Mouse (Mus musculus) left cerebral cortex, postnatal 10 days (tissue): Measurements from ENCODE around the gene Cyp2r1. TPM values are rescaled to one million over a fixed set of nuclear protein-coding genes. Genes with fewer than 3 reads are reported as not detected.
"Not testable (repeated sequence)": the region's sequence is repeated elsewhere in the genome, so short reads cannot be mapped to it uniquely, and the experiment has no call there.

Experiments
- DNase-seq, 2 experiments: peaks; one replicate each; pipeline ENCODE4 v3.0.0; 2021 to 2022; ENCODE audit warnings: low spot score in 2 of 2, mixed read lengths in 1 of 2; ENCODE audit errors: extremely low spot score in 1 of 2
- intact Hi-C: fragments of 180-260 bp; cut with DNase I; formaldehyde crosslinking; loops from one replicate; pipeline ENCODE4 v1.15.1; 2025
- total RNA-seq, 2 experiments: library from RNA; stranded (reverse); gene quantifications; 2 replicates each; pipeline ENCODE4 v1.2.3; 2021

The Cyp2r1 gene
- 1 to 10 TPM; 1.5 to 1.8 TPM for total RNA-seq

GRCm38 (mm10) chr7:114562531-114563241, at the start of gene Cyp2r1:
Cyp2r1 (minus strand) TSS chr7:114562972.
- peak; percentile 83 to 92 for DNase-seq
- intact Hi-C loops: no loop called here

GRCm38 (mm10) chr7:114594391-114594790, 31.6 kb upstream of the Cyp2r1 start:
- intact Hi-C loops, DNase-seq: not testable (repeated sequence)

DNA sequence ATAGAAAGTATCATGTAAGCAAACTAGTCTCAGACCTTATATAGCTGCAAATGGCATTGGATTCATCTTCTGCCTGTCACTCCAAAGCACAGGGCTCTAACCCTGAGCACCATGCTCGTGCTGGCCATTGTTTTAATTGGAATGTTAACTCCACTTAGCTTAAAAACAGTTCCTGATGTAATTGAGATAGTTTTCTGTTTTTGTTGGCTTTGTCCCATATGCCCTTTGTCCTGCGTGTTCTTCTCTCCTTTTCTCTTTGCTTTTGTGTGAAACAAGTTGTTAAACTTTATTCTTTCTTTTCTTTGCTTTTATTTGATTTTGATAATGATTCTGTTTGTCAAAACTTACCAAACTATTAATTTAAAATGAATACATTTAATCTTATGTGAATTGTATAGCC, 19.7 kb upstream of the Cyp2r1 start:
- DNase-seq: no peak
- intact Hi-C loops: loop anchor here (5.0 to 10.0 kb wide), 2 partner anchors 55 to 92 kb away; partner anchors contain the start of gene Calca

- intact Hi-C loops: loop anchor here (2.0 to 10.0 kb wide), 3 partner anchors 56 to 236 kb away; partner anchors contain the start of gene Calca
- DNase-seq: no peak
Measured at GRCm38 (mm10) chr7:114581200-114581599, 18.4 kb upstream of the Cyp2r1 start.

DNA sequence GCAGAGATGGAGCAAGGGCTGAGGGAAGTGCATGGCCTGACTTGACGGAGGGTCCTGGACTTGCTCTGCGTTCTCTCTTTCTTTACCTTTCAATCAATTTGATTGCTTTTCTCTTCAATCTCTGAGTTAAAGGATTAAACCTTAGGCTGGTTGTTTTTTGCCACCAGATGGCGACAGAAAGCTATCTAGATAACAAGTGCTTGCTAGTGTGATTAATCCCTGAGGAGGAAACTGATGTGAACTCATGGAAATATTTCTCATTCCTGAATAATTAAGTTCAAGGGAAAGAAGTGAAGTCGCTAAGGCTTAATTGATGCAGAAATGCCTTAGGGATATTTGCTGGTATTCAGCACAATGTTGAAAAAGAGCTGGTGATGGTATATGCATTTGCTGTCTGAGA, 17.7 kb upstream of the Cyp2r1 start:
- intact Hi-C loops: loop anchor here (2.0 to 10.0 kb wide), 3 partner anchors 57 to 236 kb away; partner anchors contain the start of gene Calca
- DNase-seq: peak; percentile 51 to 59

DNA sequence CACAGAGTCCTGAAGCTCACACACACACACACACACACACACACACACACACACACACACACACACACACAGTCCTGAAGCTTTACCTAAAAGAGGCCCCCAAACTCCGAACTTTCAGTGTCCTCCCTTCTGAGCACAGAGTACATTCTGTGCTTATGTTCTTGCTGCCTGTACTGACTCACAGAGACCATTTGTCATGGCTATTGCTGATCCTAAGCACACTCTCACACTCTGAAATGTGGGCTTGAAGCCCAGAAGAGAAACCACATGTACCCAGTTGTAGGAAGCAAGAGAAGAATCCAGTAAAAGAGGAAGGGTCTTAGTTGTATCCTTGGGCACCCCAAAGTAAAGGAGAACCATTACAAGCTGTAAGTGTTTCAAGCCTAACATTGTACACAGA, 14.9 kb upstream of the Cyp2r1 start:
- DNase-seq: no peak
- intact Hi-C loops: no loop called here

DNA sequence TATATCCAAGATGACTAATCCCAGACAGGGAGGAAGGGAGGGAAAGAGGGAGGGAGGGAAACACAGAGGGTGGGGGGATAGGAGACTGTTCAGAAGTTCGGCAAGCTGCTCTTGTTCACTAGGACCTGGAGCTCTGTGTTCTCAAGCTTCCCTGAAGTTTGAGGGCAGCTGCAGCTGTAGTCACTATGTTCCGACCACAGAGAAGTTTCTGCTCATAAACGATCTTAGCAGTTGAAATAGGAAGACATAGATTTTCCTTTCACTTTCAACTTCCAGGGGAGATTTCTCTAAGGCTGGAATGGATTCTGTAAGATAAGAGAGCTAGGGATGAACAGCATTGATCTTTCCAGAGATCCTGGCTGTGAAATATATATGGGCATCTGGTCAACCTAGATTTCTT, 14.2 kb upstream of the Cyp2r1 start:
- no peak for DNase-seq
- intact Hi-C loops: no loop called here

GRCm38 (mm10) chr7:114573866-114574265, 11.1 kb upstream of the Cyp2r1 start:
- DNase-seq, intact Hi-C loops: not testable (repeated sequence)

DNA sequence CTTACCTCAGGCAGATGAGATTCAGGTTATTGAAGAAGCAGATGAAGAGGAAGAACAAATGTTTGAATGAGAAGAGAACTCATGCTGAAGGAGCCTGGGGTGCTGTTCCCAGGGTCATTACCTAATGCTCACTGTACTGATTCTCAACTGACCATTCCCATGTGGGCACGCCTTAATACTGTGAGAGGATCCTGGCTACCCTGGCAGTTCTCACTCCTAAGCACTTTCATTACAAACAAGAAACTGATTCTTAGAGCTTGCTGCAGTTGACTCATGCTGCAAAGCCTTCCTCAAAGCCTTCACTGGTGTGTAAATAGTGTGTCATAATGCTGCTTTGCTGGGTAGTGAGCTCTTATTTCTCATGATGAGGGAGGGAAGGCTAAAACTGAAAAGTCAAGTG, 26.6 kb downstream of the Cyp2r1 start:
- intact Hi-C loops: no loop called here
- no peak for DNase-seq

GRCm38 (mm10) chr7:114526245-114526644, 36.5 kb downstream of the Cyp2r1 start:
- intact Hi-C loops: no loop called here
- no peak for DNase-seq

- DNase-seq: no peak
- intact Hi-C loops: no loop called here
Measured at GRCm38 (mm10) chr7:114520122-114520521, 42.6 kb downstream of the Cyp2r1 start.

DNA sequence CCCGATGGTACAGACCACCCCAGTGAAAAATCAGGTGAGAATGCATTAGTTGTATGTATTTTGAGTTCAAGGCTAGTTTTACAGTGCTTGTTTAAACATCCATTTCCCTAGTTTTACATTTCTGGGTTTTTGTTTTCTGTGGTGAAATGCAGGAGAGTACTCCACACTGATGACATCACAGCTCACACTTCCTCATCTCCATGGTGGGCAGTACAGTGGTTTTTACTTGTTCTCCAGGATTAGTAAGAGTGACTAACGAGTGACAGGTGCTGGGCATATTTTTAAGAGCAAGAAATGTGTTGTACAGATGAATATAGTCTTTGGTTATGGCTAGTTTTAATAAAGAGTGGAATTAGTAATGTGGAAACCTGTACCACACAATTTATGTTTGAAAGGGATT, 53.9 kb downstream of the Cyp2r1 start:
- no peak for DNase-seq
- intact Hi-C loops: no loop called here

Other genes with a start within 250 kb of the Cyp2r1 start
- 10 to 100 TPM; 11.1 to 11.6 TPM for gene Pde3b, start 147.7 kb downstream of the Cyp2r1 start, total RNA-seq
- gene Calca, start 73.4 kb upstream of the Cyp2r1 start, total RNA-seq: 1 to 10 TPM; 3.1 to 3.7 TPM
- gene Calcb, start 155.7 kb upstream of the Cyp2r1 start, total RNA-seq: not detected
- gene Insc, start 180.7 kb upstream of the Cyp2r1 start, total RNA-seq: 1 to 10 TPM in 1 of 2 experiments, under 1 TPM in 1; 0.62 to 1.3 TPM